Mouse (Mus musculus) hindbrain, embryonic 14.5 days (tissue): ENCODE measurements at regions not wholly inside any gene's neighbourhood (a gene's known extent, or its start where the extent isn't known, plus 50 kb on each side); places are given as distances from the start of the nearest gene placed in this dataset.

Experiments
- ATAC-seq: fragments of 200-750 bp; cut with Nextera tagmentation; 2 replicates; pipeline ENCODE4 v1.8.0; 2017; ENCODE audit warnings: moderate number of reproducible peaks, mild to moderate bottlenecking, moderate TSS enrichment, moderate library complexity; ENCODE audit not compliant: low FRiP score
- DNase-seq: peaks from one replicate; pipeline ENCODE4 v3.0.0-alpha.2; 2015; ENCODE audit warnings: low spot score
- H3K27ac ChIP-seq: fragments of 300-500 bp; sonication (generic); 2 replicates; pipeline ENCODE4 v1.5.1; 2014; ENCODE audit warnings: mild to moderate bottlenecking, moderate library complexity
- H3K27me3 ChIP-seq: fragments of 300-500 bp; sonication (generic); 2 replicates; pipeline ENCODE4 v1.6.1; 2014; ENCODE audit warnings: mild to moderate bottlenecking, low read length, mixed read lengths; ENCODE audit not compliant: control insufficient read depth, insufficient read depth
- H3K36me3 ChIP-seq: fragments of 300-500 bp; sonication (generic); replicated peaks from 2 replicates; pipeline ENCODE4 v1.6.1; 2014; ENCODE audit not compliant: control insufficient read depth, insufficient read depth
- H3K4me1 ChIP-seq: fragments of 300-500 bp; sonication (generic); replicated peaks from 2 replicates; pipeline ENCODE4 v1.6.1; 2014; ENCODE audit warnings: antibody characterized with exemption, low read length, mixed read lengths; ENCODE audit not compliant: control insufficient read depth, insufficient read depth
- H3K4me2 ChIP-seq: fragments of 300-500 bp; sonication (generic); replicated peaks from 2 replicates; pipeline ENCODE4 v1.6.1; 2014; ENCODE audit warnings: mild to moderate bottlenecking, moderate library complexity
- H3K4me3 ChIP-seq: fragments of 300-500 bp; sonication (generic); replicated peaks from 2 replicates; pipeline ENCODE4 v1.5.1; 2014; ENCODE audit warnings: mild to moderate bottlenecking, low read length
- H3K9ac ChIP-seq: fragments of 300-500 bp; sonication (generic); 2 replicates; pipeline ENCODE4 v1.6.1; 2014
- H3K9me3 ChIP-seq: fragments of 300-500 bp; sonication (generic); 2 replicates; pipeline ENCODE4 v1.6.1; 2016; ENCODE audit warnings: low read length; ENCODE audit not compliant: control insufficient read depth
- WGBS: fragments of 180-500 bp; shearing (Covaris S2); extraction: QIAGEN DNeasy Blood & Tissue Kit; methylation state at CpG from one replicate; pipeline ENCODE4 v1.1.7; 2014; 5-methylcytosine and 5-hydroxymethylcytosine counted together

DNA sequence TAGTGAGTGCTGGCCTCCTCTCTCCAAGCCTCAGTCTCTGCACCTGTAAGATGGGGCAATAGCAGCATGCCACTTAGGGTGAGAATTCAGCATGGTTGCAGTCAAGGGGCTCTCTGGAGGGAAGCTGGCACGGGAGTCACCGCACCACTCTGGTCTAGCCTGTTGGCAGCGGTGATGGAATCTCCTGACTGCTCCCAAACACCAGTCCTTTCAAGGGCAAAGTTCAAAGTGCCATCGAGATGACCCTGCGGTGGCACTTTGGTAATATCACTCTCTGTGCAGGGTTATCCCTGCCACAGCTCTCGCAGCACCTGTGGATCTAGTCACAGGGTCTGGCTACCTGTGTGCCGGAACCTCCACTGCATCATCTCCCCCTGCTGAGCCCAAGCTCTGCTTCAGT lies 54.3 kb upstream of the Slc45a1 start:
- Histone ChIP-seq H3K9ac (no peak overlapping the region), H3K4me3 (no peak overlapping the region), H3K27ac (no peak overlapping the region), H3K27me3 (no peaks in the 10 kb centered on the region), H3K36me3 (no peaks in the 10 kb centered on the region), H3K4me2 (no peak overlapping the region), H3K4me1 (0 out of 2 replicates have a peak, but pooled peaks cover 7% of the 10 kb centered on the region), H3K9me3 (no peaks in the 10 kb centered on the region)
- ATAC-seq, result no peak
- WGBS, result 94% methylated on average over 7 of the region's 7 CpGs
- no peak for DNase-seq

DNA sequence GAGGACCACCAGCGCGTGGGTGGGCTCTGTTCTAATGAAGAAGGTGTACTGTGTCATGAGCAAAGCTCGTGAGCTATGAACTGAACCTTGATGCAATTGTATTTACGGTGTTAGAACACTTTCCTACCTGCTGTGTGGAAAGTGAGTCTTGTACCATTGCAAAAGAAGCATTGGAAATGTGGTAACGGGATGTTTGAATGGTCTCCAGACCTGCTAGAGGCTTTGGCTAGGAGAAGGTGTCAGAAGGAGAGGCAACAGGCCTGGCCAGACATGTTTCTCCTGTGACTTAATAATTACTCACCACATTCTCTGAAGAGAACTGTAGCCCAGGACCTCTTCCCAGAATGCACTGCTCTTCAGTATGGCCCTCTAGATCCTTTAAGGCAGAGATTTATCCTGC lies 51.3 kb upstream of the Slc45a1 start:
- Histone ChIP-seq H3K27ac (no peak overlapping the region), H3K4me1 (no peaks in the 10 kb centered on the region), H3K4me2 (no peak overlapping the region), H3K27me3 (no peaks in the 10 kb centered on the region), H3K4me3 (no peak overlapping the region), H3K36me3 (no peaks in the 10 kb centered on the region), H3K9ac (no peak overlapping the region), H3K9me3 (no peaks in the 10 kb centered on the region)
- WGBS, result 93% methylated on average over 5 of the region's 5 CpGs
- no peak for ATAC-seq
- no peak for DNase-seq
